Mouse (Mus musculus) limb, embryonic 14.5 days (tissue): ENCODE measurements around the gene Raver2. TPM values are rescaled to one million over a fixed set of nuclear protein-coding genes. Genes with fewer than 3 reads are reported as not detected.
"Not testable (repeated sequence)": the region's sequence is repeated elsewhere in the genome, so short reads cannot be mapped to it uniquely, and the experiment has no call there.

Experiments used
- ATAC-seq: fragments of 200-750 bp; cut with Nextera tagmentation; 2 replicates; pipeline ENCODE4 v1.8.0; 2017; ENCODE audit warnings: low read depth, moderate number of reproducible peaks, moderate TSS enrichment; ENCODE audit not compliant: low FRiP score
- DNase-seq: peaks from one replicate; pipeline ENCODE4 v3.0.0-alpha.2; 2015; ENCODE audit warnings: low spot score
- H3K27ac ChIP-seq: fragments of 300-500 bp; sonication (generic); replicated peaks from 2 replicates; pipeline ENCODE4 v1.5.1; 2014; ENCODE audit warnings: low read depth, mild to moderate bottlenecking, low read length, moderate library complexity, mixed read lengths
- H3K27me3 ChIP-seq: fragments of 300-500 bp; sonication (generic); 2 replicates; pipeline ENCODE4 v1.6.1; 2014; ENCODE audit warnings: low read length, mixed read lengths; ENCODE audit not compliant: control insufficient read depth, insufficient read depth
- H3K36me3 ChIP-seq: fragments of 300-500 bp; sonication (generic); 2 replicates; pipeline ENCODE4 v1.6.1; 2014; ENCODE audit warnings: mild to moderate bottlenecking, low read length, moderate library complexity, mixed read lengths; ENCODE audit not compliant: control insufficient read depth, insufficient read depth
- H3K4me1 ChIP-seq: fragments of 300-500 bp; sonication (generic); 2 replicates; pipeline ENCODE4 v1.6.1; 2014; ENCODE audit warnings: antibody characterized with exemption, low read length, mixed read lengths; ENCODE audit not compliant: control insufficient read depth, insufficient read depth
- H3K4me2 ChIP-seq: fragments of 300-500 bp; sonication (generic); replicated peaks from 2 replicates; pipeline ENCODE4 v1.6.1; 2014; ENCODE audit warnings: low read depth, mild to moderate bottlenecking, low read length, moderate library complexity; ENCODE audit not compliant: severe bottlenecking
- H3K4me3 ChIP-seq: fragments of 300-500 bp; sonication (generic); replicated peaks from 2 replicates; pipeline ENCODE4 v1.5.1; 2014; ENCODE audit warnings: low read length
- H3K9ac ChIP-seq: fragments of 300-500 bp; sonication (generic); 2 replicates; pipeline ENCODE4 v1.6.1; 2014; ENCODE audit warnings: mild to moderate bottlenecking, low read depth, low read length, moderate library complexity; ENCODE audit not compliant: severe bottlenecking
- H3K9me3 ChIP-seq: fragments of 300-500 bp; sonication (generic); 2 replicates; pipeline ENCODE4 v1.6.1; 2016; ENCODE audit warnings: low read length; ENCODE audit not compliant: control insufficient read depth
- POLR2A ChIP-seq: fragments of 200-500 bp; IDR thresholded peaks from 2 replicates; pipeline ENCODE4 v1.8.0; 2012; ENCODE audit warnings: inconsistent platforms, mild to moderate bottlenecking, moderate library complexity, borderline replicate concordance; ENCODE audit not compliant: insufficient read depth, insufficient read length; ENCODE audit errors: extremely low read depth
- WGBS: fragments of 180-500 bp; shearing (Covaris S2); extraction: QIAGEN DNeasy Blood & Tissue Kit; methylation state at CpG from one replicate; pipeline ENCODE4 v1.1.7; 2014; 5-methylcytosine and 5-hydroxymethylcytosine counted together
- polyA plus RNA-seq, 2 experiments: library from polyadenylated mRNA; depleted of rRNA in 1 of 2; stranded (reverse) in 1 of 2; unstranded in 1 of 2; fragments of >200 nt; fragmentation: Nextera tagmentation in 1 of 2; extraction: Ambion mirVana in 1 of 2; gene quantifications; 2 replicates each; pipeline versions ENCODE4 v1.2.1 to v1.2.3; 2012 to 2014

Raver2 gene
- polyA plus RNA-seq, 2 experiments: 16.5 to 23.8 TPM

- ATAC-seq: no peak
- Histone ChIP-seq H3K27ac (no peak overlapping the region), H3K4me2 (no peak overlapping the region), H3K4me3 (no peak overlapping the region), H3K9ac (no peak overlapping the region), H3K36me3 (no peaks in the 10 kb centered on the region), H3K9me3 (no peaks in the 10 kb centered on the region), H3K4me1 (peaks cover 9% of the 10 kb centered on the region), H3K27me3 (no peaks in the 10 kb centered on the region)
- DNase-seq: no peak
- TF ChIP-seq POLR2A: no peak
- 87% methylated on average over 3 of the region's 3 CpGs for WGBS
Measured at GRCm38 (mm10) chr4:101080016-101080415, 11.2 kb downstream of the Raver2 start.

GRCm38 (mm10) chr4:101082176-101082888 is 13.5 kb downstream of the Raver2 start:
- Histone ChIP-seq H3K27ac (peak overlapping the region; percentile 73), H3K4me3 (no peak overlapping the region), H3K9me3 (no peaks in the 10 kb centered on the region), H3K9ac (peak overlapping the region; percentile 34; the same call in 1 of the 2 replicates), H3K4me2 (no peak overlapping the region; the same call in 1 of the 2 replicates), H3K4me1 (peaks cover 9% of the 10 kb centered on the region), H3K27me3 (no peaks in the 10 kb centered on the region), H3K36me3 (no peaks in the 10 kb centered on the region)
- no peak for TF ChIP-seq POLR2A
- WGBS: 26% methylated on average over 17 of the region's 17 CpGs
- no peak for ATAC-seq
- peak; percentile 21 for DNase-seq

- 90% methylated on average over 4 of the region's 4 CpGs for WGBS
- peaks cover 9% of the 10 kb centered on the region for H3K4me1 ChIP-seq
- H3K4me2 ChIP-seq: no peak overlapping the region
- no peaks in the 10 kb centered on the region; the same call in 1 of the 2 replicates for H3K36me3 ChIP-seq
- no peaks in the 10 kb centered on the region for H3K9me3 ChIP-seq
- no peak for DNase-seq
- no peak overlapping the region for H3K4me3 ChIP-seq
- no peak overlapping the region for H3K9ac ChIP-seq
- no peak for TF ChIP-seq POLR2A
- no peak overlapping the region for H3K27ac ChIP-seq
- no peak for ATAC-seq
- H3K27me3 ChIP-seq: no peaks in the 10 kb centered on the region
Measured at GRCm38 (mm10) chr4:101084863-101085262, 16.1 kb downstream of the Raver2 start.

GRCm38 (mm10) chr4:101086040-101086439 is 17.3 kb downstream of the Raver2 start:
- Histone ChIP-seq H3K4me1 (peaks cover 9% of the 10 kb centered on the region), H3K36me3 (no peaks in the 10 kb centered on the region; the same call in 1 of the 2 replicates), H3K27me3 (no peaks in the 10 kb centered on the region), H3K9ac (no peak overlapping the region), H3K4me3 (no peak overlapping the region), H3K4me2 (no peak overlapping the region), H3K27ac (no peak overlapping the region), H3K9me3 (no peaks in the 10 kb centered on the region)
- ATAC-seq (no peak), DNase-seq (no peak)
- WGBS: 89% methylated on average over 3 of the region's 3 CpGs
- TF ChIP-seq POLR2A: no peak

- Histone ChIP-seq H3K4me3 (no peak overlapping the region), H3K9ac (no peak overlapping the region), H3K4me2 (no peak overlapping the region), H3K9me3 (no peaks in the 10 kb centered on the region), H3K36me3 (no peaks in the 10 kb centered on the region; the same call in 1 of the 2 replicates), H3K4me1 (peaks cover 1% of the 10 kb centered on the region; the same call in 1 of the 2 replicates), H3K27me3 (no peaks in the 10 kb centered on the region), H3K27ac (no peak overlapping the region)
- DNase-seq: no peak
- no peak for TF ChIP-seq POLR2A
- ATAC-seq: no peak
- WGBS: 67% methylated on average over 1 of the region's 1 CpGs
Measured at GRCm38 (mm10) chr4:101087721-101088120, 18.9 kb downstream of the Raver2 start.

DNA sequence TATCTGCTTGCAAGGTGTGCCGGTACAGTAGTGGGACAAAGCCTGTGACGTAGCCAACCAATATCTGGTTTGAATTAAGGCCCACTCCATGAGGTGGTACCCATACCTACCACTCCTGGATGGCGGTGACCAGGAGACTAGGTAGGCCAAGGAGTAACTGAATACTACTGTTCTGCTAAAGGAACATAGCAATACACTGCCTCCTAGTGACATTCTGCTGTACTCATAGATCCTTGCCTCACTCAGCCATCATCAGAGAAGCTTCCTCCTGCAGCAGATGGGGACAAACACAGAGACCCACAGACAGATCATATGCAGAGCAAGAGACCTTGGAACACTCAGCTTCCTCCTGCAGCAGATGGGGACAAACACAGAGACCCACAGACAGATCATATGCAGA is 21.8 kb downstream of the Raver2 start:
- not testable (repeated sequence) for H3K9me3 ChIP-seq, H3K27me3 ChIP-seq, H3K36me3 ChIP-seq, DNase-seq, H3K4me1 ChIP-seq, H3K4me2 ChIP-seq, ATAC-seq, H3K4me3 ChIP-seq, H3K9ac ChIP-seq, H3K27ac ChIP-seq
- WGBS: 81% methylated on average over 3 of the region's 3 CpGs
